Mouse (Mus musculus): ENCODE results near the gene C130074G19Rik.

The C130074G19Rik gene

GRCm38 (mm10) chr1:184882281-184883268 lies at the start of gene C130074G19Rik:
C130074G19Rik (minus strand) TSS chr1:184883218.
- DNase-seq = no peak

- DNase-seq = no peak
Observed at GRCm38 (mm10) chr1:184931097-184931496, 48.1 kb upstream of the C130074G19Rik start.

DNA sequence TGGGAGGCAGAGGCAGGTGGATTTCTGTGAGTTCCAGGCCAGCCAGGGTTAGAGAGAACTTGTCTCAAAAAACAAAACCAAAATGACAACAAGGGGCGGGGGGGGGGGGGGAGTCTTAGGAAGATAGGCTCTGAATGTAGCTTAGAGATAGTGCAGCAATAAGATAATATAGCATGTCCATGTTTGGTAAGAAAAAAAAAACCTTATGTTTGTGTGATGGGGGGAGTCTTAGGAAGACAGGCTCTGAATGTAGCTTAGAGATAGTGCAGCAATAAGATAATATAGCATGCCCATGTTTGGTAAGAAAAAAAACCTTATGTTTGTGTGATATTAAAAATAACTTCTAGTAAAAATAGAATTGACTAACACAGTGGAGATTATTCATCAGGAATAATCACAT lies 45.4 kb upstream of the C130074G19Rik start:
- no peak for DNase-seq

DNA sequence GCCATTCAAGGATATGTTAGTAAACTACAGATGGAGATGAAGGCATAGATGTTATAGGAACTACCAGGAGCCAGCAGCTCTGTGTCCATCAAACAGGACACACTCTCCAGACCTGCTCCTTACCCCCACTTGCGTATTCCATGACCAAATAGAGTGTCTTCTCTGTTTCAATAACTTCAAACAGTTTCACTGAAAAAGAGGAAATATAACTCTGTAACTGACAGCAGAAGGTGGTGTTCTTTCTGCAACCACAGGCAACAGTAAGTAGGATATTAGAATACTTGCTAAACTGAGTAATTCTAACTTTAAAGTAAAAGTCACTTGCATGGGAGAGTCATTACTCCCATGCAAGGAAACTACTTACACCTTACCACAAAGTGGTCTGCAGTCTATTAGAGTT lies 44.9 kb upstream of the C130074G19Rik start:
- DNase-seq = no peak

- no peak for DNase-seq
Observed at GRCm38 (mm10) chr1:184922824-184923223, 39.8 kb upstream of the C130074G19Rik start.

GRCm38 (mm10) chr1:184920057-184920456 lies 37.0 kb upstream of the C130074G19Rik start:
- DNase-seq = peak; percentile 41

- DNase-seq = no peak
Observed at GRCm38 (mm10) chr1:184918227-184918888, 35.3 kb upstream of the C130074G19Rik start.

DNA sequence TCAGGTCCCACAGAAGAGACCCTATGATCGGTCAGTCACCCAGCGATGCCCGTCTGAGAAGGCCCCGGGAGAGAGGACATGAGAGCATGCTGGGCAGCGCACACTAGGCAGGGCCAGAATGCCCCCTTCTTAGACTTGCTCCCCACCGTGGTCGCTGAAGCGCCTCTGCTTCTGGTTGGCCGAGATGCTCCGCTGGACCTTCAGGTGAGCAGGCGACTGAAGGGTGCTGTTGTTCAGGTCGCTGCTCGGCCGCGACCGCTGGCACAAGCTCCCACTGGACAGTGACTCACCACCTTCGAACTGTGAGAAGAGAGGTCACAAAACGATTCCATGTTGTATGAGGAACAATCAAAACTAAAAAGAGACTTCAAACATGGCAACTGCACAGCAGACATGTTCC lies 29.3 kb upstream of the C130074G19Rik start:
- DNase-seq = no peak

DNA sequence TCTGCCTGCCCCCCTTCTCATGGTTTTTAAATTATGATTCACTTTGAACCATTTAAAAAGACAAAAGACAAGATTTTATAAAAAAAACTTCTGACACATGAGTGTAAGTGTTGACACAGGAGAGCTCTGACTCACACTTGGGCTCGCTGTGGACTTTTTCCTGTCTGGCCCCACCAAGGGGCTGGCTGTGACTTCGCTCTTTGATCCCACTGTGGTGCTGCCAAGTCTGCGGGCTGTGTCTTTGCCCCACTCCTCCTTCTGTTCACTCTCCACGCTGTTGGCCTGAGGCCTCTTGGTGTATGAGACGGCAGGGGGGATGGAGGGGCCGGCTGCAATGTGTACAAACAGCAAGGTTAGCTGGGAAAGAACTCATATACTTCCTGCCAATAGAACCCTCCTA lies 28.8 kb upstream of the C130074G19Rik start:
- no peak for DNase-seq

GRCm38 (mm10) chr1:184908558-184908957 lies 25.5 kb upstream of the C130074G19Rik start:
- no peak for DNase-seq

- no peak for DNase-seq
Observed at GRCm38 (mm10) chr1:184905904-184906745, 23.1 kb upstream of the C130074G19Rik start.

DNA sequence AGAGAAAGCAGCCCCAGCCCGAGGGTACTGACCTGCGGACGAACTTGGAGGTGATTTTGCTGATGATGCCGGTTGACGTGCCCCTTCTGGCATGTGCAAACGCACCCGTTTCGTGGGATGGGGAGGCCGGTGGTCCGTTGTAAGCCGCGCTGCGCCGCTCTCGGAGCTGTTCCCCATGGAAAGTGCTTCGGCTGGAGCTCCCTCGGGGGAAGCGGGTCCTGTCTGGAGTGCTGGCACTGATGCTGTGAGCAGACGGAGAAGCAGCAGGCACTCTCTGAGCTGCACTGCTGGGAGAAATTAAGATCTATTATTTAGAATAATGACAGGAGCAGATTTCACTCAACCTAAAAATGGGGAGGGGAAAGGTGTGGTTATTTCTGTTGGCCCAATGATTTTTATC lies 22.4 kb upstream of the C130074G19Rik start:
- no peak for DNase-seq

DNA sequence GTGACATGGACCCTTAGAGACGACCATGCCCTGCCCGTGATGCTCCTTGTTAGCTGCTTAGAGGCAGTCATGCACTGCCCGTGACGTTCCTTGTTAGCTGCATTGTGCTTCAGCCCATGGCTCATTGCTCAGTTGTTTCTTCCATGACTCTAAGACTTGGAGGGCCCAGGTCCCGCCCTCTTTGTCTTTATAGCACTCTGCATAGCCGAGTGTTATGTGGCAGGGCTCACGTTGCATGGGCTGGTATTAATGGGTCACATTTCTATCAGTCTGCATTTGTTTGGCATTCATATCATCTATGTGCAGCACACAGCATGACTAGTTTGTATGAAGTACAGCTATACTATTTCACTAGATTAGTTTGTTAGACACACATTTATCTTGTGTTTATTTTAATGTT lies 20.7 kb upstream of the C130074G19Rik start:
- DNase-seq = no peak

- DNase-seq = no peak
Observed at GRCm38 (mm10) chr1:184902886-184903285, 19.9 kb upstream of the C130074G19Rik start.

GRCm38 (mm10) chr1:184897350-184897749 lies 14.3 kb upstream of the C130074G19Rik start:
- DNase-seq = no peak

DNA sequence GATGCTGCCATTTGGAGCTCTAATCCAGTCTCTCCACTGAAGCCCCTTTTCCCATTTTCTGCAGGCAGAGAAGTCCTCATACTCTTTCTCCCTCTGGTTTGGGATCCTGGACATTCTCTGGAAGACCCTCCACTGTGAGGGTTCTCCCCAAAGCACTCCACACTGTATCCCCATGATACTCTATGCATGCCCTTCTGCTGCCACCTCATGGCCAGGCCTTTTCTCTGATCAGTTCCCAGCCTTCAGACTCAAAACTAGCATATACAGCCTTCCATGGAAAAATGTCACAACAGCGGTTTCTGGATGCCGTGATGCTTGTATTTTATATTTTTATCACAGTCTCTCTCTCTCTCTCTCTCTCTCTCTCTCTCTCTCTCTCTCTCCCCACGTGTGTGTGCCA lies 9.0 kb upstream of the C130074G19Rik start:
- DNase-seq = no peak

- DNase-seq = no peak
Observed at GRCm38 (mm10) chr1:184889454-184889853, 6.4 kb upstream of the C130074G19Rik start.

GRCm38 (mm10) chr1:184886160-184886559 lies 3.1 kb upstream of the C130074G19Rik start:
- no peak for DNase-seq

DNA sequence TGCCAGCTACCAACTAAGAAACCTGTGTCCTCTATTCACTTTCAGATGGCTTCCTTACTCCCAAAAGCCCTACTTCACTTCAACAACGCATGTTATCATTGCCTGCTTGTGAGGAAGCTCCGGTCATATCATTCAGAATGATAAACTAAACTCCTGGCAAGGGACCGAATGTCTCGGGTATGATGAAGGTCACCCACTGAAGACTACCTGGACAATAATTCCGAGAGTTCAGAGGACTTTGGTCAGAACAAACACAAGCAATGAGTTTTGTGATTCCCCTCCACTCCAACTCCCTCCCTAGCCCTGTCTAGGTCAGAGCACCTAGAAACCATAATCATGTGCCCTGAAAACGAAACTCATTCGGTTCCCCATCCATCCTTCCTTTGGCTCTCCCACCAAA lies 1.2 kb downstream of the C130074G19Rik start:
- no peak for DNase-seq

DNA sequence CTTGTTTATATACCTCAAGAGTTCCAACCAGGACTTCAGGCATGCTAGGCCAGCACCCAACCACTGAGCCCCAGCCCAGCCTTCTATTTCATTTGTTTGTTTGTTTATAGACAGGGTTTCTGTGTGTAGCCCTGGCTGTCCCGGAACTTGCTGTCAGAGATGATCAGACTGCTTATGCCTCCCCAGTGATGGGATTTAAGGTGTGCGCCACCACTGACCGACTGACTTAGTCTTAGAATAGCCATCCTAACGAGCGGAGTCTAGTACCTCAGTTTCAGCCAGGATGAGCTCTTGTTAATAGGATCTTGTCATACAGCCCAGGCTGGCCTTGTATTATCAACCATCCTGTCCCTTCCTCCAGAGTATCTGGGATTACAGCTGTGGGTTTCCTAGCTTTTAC lies 1.8 kb downstream of the C130074G19Rik start:
- no peak for DNase-seq

- DNase-seq = no peak
Observed at GRCm38 (mm10) chr1:184878860-184879259, 4.2 kb downstream of the C130074G19Rik start.

- DNase-seq = peak; percentile 70
Observed at GRCm38 (mm10) chr1:184877306-184877705, 5.7 kb downstream of the C130074G19Rik start.

- DNase-seq = no peak
Observed at GRCm38 (mm10) chr1:184873910-184874309, 9.1 kb downstream of the C130074G19Rik start.
